Mouse (Mus musculus) forebrain, embryonic 10.5 days (tissue): ENCODE data around the gene Malrd1. TPM values are rescaled to one million over a fixed set of nuclear protein-coding genes. Genes with fewer than 3 reads are reported as not detected.

Experiments used
- DNase-seq: peaks from one replicate; pipeline ENCODE4 v3.0.0-alpha.2; 2017; ENCODE audit warnings: low spot score; ENCODE audit errors: extremely low spot score
- H3K27ac ChIP-seq: fragments of 300-500 bp; sonication (generic); 2 replicates; pipeline ENCODE4 v1.5.1; 2016; ENCODE audit warnings: mild to moderate bottlenecking
- H3K27me3 ChIP-seq: fragments of 300-500 bp; sonication (generic); 2 replicates; pipeline ENCODE4 v1.6.1; 2016; ENCODE audit warnings: mild to moderate bottlenecking; ENCODE audit not compliant: poor library complexity, severe bottlenecking
- H3K36me3 ChIP-seq: fragments of 300-500 bp; sonication (generic); replicated peaks from 2 replicates; pipeline ENCODE4 v1.6.1; 2016; ENCODE audit warnings: mild to moderate bottlenecking, moderate library complexity
- H3K4me1 ChIP-seq: fragments of 300-500 bp; sonication (generic); 2 replicates; pipeline ENCODE4 v1.6.1; 2016
- H3K4me3 ChIP-seq: fragments of 300-500 bp; sonication (generic); 2 replicates; pipeline ENCODE4 v1.5.1; 2016; ENCODE audit warnings: mild to moderate bottlenecking, moderate library complexity
- H3K9me3 ChIP-seq: fragments of 300-500 bp; sonication (generic); 2 replicates; pipeline ENCODE4 v1.6.1; 2016; ENCODE audit warnings: mild to moderate bottlenecking, moderate library complexity
- WGBS: fragments of 180-500 bp; shearing (Covaris S2); methylation state at CpG from one replicate; pipeline ENCODE4 v1.1.7; 2016; 5-methylcytosine and 5-hydroxymethylcytosine counted together
- polyA plus RNA-seq: library from polyadenylated mRNA; unstranded; fragments of >200 nt; fragmentation: Nextera tagmentation; extraction: Ambion mirVana; gene quantifications from 2 replicates; pipeline ENCODE4 v1.2.1, GENCODE M21; 2016

Malrd1 gene
- polyA plus RNA-seq, 1 experiment from 2014 or later: not detected

GRCm38 (mm10) chr2:16243097-16243496 lies 716.8 kb downstream of the Malrd1 start:
- no peaks in the 10 kb centered on the region for H3K4me1 ChIP-seq

GRCm38 (mm10) chr2:16248861-16249260 lies 722.6 kb downstream of the Malrd1 start:
- H3K4me1 ChIP-seq: no peaks in the 10 kb centered on the region
- 76% methylated on average over 3 of the region's 3 CpGs for WGBS
- DNase-seq: no peak

More at GRCm38 (mm10) chr2:16243097-16243496, 716.8 kb downstream of the Malrd1 start:
- no peak for DNase-seq
- H3K9me3 ChIP-seq: no peaks in the 10 kb centered on the region
- 87% methylated on average over 2 of the region's 2 CpGs for WGBS
- H3K4me3 ChIP-seq: no peak overlapping the region
- H3K36me3 ChIP-seq: no peaks in the 10 kb centered on the region
- no peak overlapping the region for H3K27ac ChIP-seq
- no peaks in the 10 kb centered on the region for H3K27me3 ChIP-seq

GRCm38 (mm10) chr2:16252274-16252673 lies 726.0 kb downstream of the Malrd1 start:
- no peaks in the 10 kb centered on the region for H3K27me3 ChIP-seq
- H3K36me3 ChIP-seq: no peaks in the 10 kb centered on the region
- H3K4me3 ChIP-seq: no peak overlapping the region
- WGBS: 85% methylated on average over 1 of the region's 1 CpGs
- DNase-seq: no peak
- H3K4me1 ChIP-seq: no peaks in the 10 kb centered on the region
- H3K9me3 ChIP-seq: no peaks in the 10 kb centered on the region
- H3K27ac ChIP-seq: no peak overlapping the region

More at GRCm38 (mm10) chr2:16248861-16249260, 722.6 kb downstream of the Malrd1 start:
- Histone ChIP-seq H3K36me3 (no peaks in the 10 kb centered on the region), H3K4me3 (no peak overlapping the region), H3K27me3 (no peaks in the 10 kb centered on the region), H3K9me3 (no peaks in the 10 kb centered on the region), H3K27ac (no peak overlapping the region)
